Mouse (Mus musculus): Measurements from ENCODE around the gene Sult1c2.
"Not testable (repeated sequence)": the region's sequence is repeated elsewhere in the genome, so short reads cannot be mapped to it uniquely, and the experiment has no call there.

Gene Sult1c2

DNA sequence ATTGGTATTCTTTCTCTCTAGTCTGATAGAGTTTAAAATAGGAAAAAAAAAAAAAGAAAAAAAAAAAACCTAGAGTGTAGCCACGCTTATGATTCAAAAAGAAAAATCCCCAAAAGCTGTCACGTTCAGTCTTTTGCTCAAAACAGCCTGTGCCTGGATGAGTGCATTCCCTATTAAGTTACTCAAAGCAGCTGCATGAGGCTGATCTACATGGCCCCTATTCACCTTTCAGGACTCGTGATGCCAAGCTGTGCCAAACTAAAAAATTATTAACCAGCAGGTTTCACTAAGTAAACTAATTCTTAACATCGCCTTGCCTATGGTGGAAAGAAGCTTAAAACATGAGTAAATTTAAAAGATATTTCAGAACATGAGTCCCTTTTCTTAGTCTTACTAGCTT, at the start of gene Sult1c2:
Gene Sult1c2, minus strand, starts transcription at position 134 of the 400 bp plus-strand sequence.
- no peak for DNase-seq (ENCODE audit: low spot score)

DNA sequence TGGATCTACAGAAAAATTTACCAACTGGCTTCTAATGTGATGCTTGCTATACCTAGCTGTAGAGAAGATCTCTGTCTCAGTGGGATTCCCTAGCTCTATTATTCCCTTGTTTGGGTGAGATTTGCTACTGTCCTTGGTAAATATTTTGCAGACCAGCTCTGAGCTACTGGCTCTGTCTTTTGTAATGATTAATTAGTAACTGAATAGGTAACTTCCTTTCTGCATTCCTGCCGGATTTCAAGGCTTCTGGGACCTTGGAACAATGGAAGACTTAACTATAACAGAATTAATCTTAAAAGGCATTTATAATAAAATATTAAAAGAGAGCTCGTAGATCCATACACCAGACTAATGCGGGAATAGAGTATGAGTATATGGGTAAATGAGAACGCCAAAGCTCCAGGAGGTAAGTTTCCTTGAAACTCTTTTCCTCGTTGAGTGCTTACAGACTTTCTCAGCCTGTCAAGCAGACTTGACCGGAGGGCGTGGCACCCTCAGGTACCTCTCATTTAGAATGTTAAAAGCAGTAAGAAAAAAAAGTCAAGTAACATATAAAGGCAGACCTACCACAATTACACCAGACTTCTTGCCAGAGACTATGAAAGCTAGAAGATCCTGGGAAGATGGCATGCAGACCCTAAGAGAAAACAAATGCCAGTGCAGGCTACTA, 33.0 kb upstream of the Sult1c2 start:
- not testable (repeated sequence) for DNase-seq (ENCODE audit: low spot score)

GRCm38 (mm10) chr17:53874433-53874832, 28.3 kb upstream of the Sult1c2 start:
- no peak for DNase-seq (ENCODE audit: low spot score)

- no peak for DNase-seq (ENCODE audit: low spot score)
These were observed 26.1 kb upstream of the Sult1c2 start for GRCm38 (mm10) chr17:53872192-53872591.

DNA sequence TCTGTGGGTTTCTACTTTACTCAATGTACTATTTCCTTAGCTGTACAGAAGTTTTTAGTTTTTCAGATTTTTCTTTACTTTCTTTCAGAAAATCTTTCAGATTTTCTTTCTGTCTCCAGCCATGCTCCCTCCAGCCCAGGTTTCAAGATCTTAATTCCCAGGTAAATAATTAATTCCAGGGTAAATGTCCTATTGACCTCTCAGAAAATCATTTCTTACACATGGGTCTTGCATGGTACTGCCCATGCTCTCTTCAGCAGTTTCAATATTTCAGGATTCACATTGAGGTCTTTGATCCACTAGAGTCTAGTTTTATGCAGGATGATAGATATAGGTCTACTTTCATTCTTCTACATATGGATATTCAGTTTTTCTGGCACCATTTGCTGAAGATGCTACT, 23.8 kb upstream of the Sult1c2 start:
- no peak for DNase-seq (ENCODE audit: low spot score)

- no peak for DNase-seq (ENCODE audit: low spot score)
These were observed 19.3 kb upstream of the Sult1c2 start for GRCm38 (mm10) chr17:53865260-53865955.

GRCm38 (mm10) chr17:53860548-53860947, 14.4 kb upstream of the Sult1c2 start:
- no peak for DNase-seq (ENCODE audit: low spot score)

DNA sequence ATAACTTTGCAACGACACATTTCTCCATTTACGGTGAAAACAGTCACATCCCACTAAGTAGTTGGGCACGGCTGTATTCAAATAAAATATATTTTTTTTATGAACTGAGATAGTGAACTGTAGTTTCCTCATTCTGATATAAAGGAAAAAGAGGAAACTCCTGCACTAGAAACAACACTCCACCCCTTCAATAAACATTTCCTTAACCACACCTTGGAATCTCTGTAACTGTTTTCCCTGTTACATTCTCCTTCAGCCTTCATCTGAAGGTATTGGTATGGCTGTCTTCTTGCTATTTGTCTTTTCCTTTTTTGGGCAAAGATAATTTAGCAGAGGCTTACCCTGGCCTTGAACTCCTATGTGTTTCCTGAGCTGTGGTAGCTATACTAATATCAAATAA, 8.9 kb upstream of the Sult1c2 start:
- DNase-seq (ENCODE audit: low spot score): no peak

DNA sequence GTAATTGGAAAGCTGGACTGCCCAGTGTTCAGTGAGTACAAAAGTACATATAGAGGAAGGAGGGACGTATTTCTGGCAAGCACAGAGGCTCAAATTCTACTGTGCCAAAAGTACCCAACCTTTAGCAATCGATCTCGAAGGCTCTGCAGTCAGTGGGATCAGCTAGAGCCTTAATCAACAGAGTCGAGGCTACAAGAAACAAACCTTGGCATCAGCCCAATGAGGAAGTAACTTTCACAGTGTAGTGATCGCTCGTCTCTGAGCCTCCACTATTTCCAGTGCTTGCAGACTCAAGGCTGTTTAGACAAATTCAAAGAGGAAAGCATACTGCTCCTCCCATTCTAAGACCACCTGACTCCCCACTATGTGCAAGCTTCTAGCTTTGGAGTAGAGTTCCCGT, 343 bp downstream of the Sult1c2 start:
- DNase-seq (ENCODE audit: low spot score): no peak

- no peak for DNase-seq (ENCODE audit: low spot score)
These were observed 12.8 kb downstream of the Sult1c2 start for GRCm38 (mm10) chr17:53833366-53833765.

- DNase-seq (ENCODE audit: low spot score): not testable (repeated sequence)
These were observed 42.2 kb downstream of the Sult1c2 start for GRCm38 (mm10) chr17:53803974-53804373.

DNA sequence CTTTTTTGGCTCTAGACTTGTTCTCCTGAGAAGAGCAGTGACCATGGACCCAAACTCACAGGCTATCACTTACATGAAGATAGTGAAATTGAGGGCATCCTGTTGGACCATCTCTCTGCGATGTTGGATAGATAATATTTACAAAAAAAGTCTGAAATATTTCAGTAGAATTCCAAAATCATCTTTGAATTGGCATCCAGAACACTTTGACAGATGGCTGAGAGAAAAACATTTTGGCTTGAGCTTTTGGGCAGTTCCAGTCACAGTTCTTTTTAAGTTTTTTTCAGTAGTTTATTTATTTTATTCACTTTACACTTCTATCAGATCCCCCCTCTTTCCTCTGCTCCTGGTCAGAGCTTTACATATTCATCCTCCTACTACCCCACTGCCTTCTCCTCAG, 62.8 kb downstream of the Sult1c2 start:
- DNase-seq (ENCODE audit: low spot score): no peak

Data from urinary bladder, postnatal 25 days (tissue).